In genomic region chr16:95970841-95971240, GRCm38 (mm10) we compare ENCODE assay signal across 20 mouse cellular contexts.
"Had no signal": no experiment of that assay in that cellular context is flagged by ENCODE, and none has a peak within 500 bp of the region (broad histone marks: within the 10 kb centered on the region; RNA-seq: fewer than 3 reads in every experiment).

No protein-coding gene starts in this region.

- ATAC-seq: intestine, embryonic 15.5 days; liver, embryonic 12.5 days; midbrain, embryonic 16.5 days had no signal

- H3K4me3 ChIP-seq: intestine, embryonic 15.5 days; kidney, embryonic 15.5 days; limb, embryonic 13.5 days; liver, embryonic 12.5 days; liver, embryonic 15.5 days; midbrain, embryonic 12.5 days; myocyte; stomach, embryonic 15.5 days had no signal

- H3K27me3 ChIP-seq: intestine, embryonic 15.5 days; kidney, embryonic 15.5 days; limb, embryonic 13.5 days; liver, embryonic 15.5 days; midbrain, embryonic 12.5 days; stomach, embryonic 15.5 days had no signal

- H3K4me2 ChIP-seq: intestine, embryonic 15.5 days; kidney, embryonic 15.5 days; limb, embryonic 13.5 days; liver, embryonic 12.5 days; liver, embryonic 15.5 days; midbrain, embryonic 12.5 days; stomach, embryonic 15.5 days had no signal

- H3K4me1 ChIP-seq: intestine, embryonic 15.5 days; kidney, embryonic 15.5 days; limb, embryonic 13.5 days; liver, embryonic 12.5 days; liver, embryonic 15.5 days; midbrain, embryonic 12.5 days; stomach, embryonic 15.5 days had no signal

- DNase-seq: kidney, adult 11 months; kidney, adult 8-10 months; kidney, postnatal 10 days; kidney, postnatal 36 days; left cerebral cortex, postnatal 4 days; liver; lung, adult 18-20 months; retina, postnatal 1 day; right cerebral cortex, postnatal 4 days; thymus, postnatal 25 days had no signal

- H3K9me3 ChIP-seq: intestine, embryonic 15.5 days; kidney, embryonic 15.5 days; limb, embryonic 13.5 days; liver, embryonic 12.5 days; liver, embryonic 15.5 days; midbrain, embryonic 12.5 days; stomach, embryonic 15.5 days had no signal

- H3K36me3 ChIP-seq: intestine, embryonic 15.5 days; kidney, embryonic 15.5 days; limb, embryonic 13.5 days; liver, embryonic 12.5 days; liver, embryonic 15.5 days; midbrain, embryonic 12.5 days; stomach, embryonic 15.5 days had no signal

- H3K9ac ChIP-seq: intestine, embryonic 15.5 days; kidney, embryonic 15.5 days; limb, embryonic 13.5 days; liver, embryonic 12.5 days; liver, embryonic 15.5 days; midbrain, embryonic 12.5 days; stomach, embryonic 15.5 days had no signal

- H3K27ac ChIP-seq: intestine, embryonic 15.5 days; kidney, embryonic 15.5 days; limb, embryonic 13.5 days; liver, embryonic 12.5 days; liver, embryonic 15.5 days; macrophage; midbrain, embryonic 12.5 days; stomach, embryonic 15.5 days had no signal
